Mouse (Mus musculus): ENCODE measurements at regions not wholly inside any gene's neighbourhood (a gene's known extent, or its start where the extent isn't known, plus 50 kb on each side); places are given as distances from the start of the nearest gene placed in this dataset.

DNA sequence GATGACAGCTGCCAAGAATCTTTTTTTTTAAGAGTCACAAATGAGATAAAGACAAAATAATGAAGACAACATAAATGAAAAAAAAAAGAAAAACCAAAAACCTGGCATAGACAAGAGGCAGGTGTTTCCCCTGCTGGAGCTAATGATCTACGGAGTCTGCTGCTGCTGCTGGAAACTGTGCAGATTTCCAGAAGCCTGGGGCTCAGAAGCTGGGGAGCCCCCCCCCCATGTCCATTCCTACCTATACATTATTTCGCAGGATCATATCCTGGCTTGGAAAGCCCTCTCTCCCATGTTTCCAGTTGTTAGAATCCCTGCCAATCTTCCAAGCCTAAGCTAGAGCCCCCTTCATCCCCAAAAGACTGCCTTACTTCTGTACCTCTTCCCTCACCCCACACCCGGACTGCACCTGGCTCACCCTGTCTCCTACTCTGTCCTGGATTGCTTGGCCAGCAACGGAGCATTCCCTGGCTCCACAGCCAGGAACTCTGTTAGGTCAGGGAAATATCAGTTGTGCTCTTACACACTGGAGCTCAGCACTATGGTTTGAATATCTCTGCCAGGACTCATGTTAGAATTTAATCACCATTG is 218.6 kb upstream of the Six2 start:
- H3K9ac ChIP-seq, result no peak overlapping the region
- H3K4me2 ChIP-seq (replicated peaks), result no peak overlapping the region
- no peak overlapping the region for H3K27ac ChIP-seq
- WGBS, result 75% methylated on average over 4 of the region's 4 CpGs
- ATAC-seq, result no peak
- H3K36me3 ChIP-seq, result no peaks in the 10 kb centered on the region
- H3K9me3 ChIP-seq, result no peaks in the 10 kb centered on the region
- H3K4me3 ChIP-seq (replicated peaks), result no peak overlapping the region
- H3K27me3 ChIP-seq (replicated peaks), result no peaks in the 10 kb centered on the region
- H3K4me1 ChIP-seq (replicated peaks), result no peaks in the 10 kb centered on the region

- no peaks in the 10 kb centered on the region for H3K4me1 ChIP-seq (replicated peaks)
- 60% methylated on average over 2 of the region's 2 CpGs for WGBS
- H3K4me3 ChIP-seq (replicated peaks), result no peak overlapping the region
- no peak overlapping the region for H3K9ac ChIP-seq
- no peak overlapping the region for H3K27ac ChIP-seq
- H3K9me3 ChIP-seq, result no peaks in the 10 kb centered on the region
- no peak for ATAC-seq
- no peaks in the 10 kb centered on the region for H3K27me3 ChIP-seq (replicated peaks)
- no peak overlapping the region for H3K4me2 ChIP-seq (replicated peaks)
- no peaks in the 10 kb centered on the region for H3K36me3 ChIP-seq
Observed at GRCm38 (mm10) chr17:85902575-85902974, 214.5 kb upstream of the Six2 start.

DNA sequence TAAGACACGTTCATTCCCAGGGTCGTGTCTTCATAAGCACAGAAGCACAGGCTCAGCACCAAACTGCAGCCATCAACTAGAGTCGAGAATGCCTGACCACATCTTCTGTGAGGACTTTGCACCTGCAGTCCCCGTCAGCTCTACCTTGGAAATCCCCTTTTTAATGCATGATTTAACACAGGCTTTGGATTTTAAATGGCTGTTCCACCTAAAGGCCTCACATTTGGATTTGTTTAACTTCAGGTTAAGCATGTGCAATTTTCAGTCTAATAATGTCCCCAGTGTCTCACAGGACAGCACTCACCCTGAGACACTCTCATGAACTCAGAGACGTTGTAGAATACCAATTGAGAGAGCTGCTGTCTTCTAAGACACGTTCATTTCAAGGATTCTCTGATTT is 211.0 kb upstream of the Six2 start:
- Histone ChIP-seq H3K4me1 (replicated peaks) (no peaks in the 10 kb centered on the region), H3K9ac (no peak overlapping the region), H3K27ac (no peak overlapping the region), H3K4me3 (replicated peaks) (no peak overlapping the region), H3K4me2 (replicated peaks) (no peak overlapping the region), H3K36me3 (no peaks in the 10 kb centered on the region), H3K27me3 (replicated peaks) (no peaks in the 10 kb centered on the region), H3K9me3 (no peaks in the 10 kb centered on the region)
- 78% methylated on average over 6 of the region's 6 CpGs for WGBS
- ATAC-seq, result no peak

DNA sequence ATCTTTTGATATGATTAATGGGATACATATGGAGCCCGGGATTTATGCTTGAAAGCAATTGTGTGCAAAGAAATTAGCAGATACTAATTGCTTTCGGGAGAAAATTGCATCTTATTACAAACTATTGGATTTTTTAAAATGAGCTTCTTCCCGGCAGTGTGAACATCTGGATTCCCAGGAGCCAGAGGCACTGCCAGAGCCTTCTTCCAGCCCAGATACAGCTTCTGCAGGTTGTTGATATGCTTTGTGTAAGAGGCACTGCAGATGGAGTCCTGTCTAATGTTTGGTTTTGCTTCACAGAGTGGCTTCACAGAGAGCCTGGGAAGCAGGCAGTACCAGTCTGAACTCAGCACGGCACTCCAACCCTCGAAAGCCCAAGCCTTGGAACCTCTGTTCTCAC is 207.9 kb upstream of the Six2 start:
- Histone ChIP-seq H3K4me1 (replicated peaks) (no peaks in the 10 kb centered on the region), H3K9ac (no peak overlapping the region), H3K27ac (no peak overlapping the region), H3K4me2 (replicated peaks) (no peak overlapping the region), H3K4me3 (replicated peaks) (no peak overlapping the region), H3K27me3 (replicated peaks) (no peaks in the 10 kb centered on the region), H3K36me3 (no peaks in the 10 kb centered on the region), H3K9me3 (no peaks in the 10 kb centered on the region)
- WGBS, result 66% methylated on average over 5 of the region's 5 CpGs
- ATAC-seq, result no peak

DNA sequence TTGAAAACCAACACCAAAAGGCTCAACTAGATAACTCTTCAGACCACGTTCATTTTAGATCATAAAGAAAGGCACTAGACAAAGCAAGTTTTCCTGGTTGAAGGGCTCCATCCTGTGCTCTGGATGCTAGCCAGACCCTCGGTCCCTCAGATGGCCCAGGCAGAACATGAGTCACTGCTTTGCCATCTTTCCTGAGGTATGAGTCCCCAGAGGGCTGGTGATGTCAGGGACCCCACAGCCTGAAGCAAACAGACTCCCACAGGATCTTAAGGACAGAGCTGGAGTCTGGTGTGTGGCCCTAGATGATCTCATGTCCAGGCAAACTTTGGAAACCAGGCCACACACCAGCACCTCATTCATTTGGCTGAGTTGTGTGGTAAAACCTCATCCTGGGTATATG is 203.2 kb upstream of the Six2 start:
- no peak overlapping the region for H3K4me2 ChIP-seq (replicated peaks)
- WGBS, result 62% methylated on average over 2 of the region's 2 CpGs

DNA sequence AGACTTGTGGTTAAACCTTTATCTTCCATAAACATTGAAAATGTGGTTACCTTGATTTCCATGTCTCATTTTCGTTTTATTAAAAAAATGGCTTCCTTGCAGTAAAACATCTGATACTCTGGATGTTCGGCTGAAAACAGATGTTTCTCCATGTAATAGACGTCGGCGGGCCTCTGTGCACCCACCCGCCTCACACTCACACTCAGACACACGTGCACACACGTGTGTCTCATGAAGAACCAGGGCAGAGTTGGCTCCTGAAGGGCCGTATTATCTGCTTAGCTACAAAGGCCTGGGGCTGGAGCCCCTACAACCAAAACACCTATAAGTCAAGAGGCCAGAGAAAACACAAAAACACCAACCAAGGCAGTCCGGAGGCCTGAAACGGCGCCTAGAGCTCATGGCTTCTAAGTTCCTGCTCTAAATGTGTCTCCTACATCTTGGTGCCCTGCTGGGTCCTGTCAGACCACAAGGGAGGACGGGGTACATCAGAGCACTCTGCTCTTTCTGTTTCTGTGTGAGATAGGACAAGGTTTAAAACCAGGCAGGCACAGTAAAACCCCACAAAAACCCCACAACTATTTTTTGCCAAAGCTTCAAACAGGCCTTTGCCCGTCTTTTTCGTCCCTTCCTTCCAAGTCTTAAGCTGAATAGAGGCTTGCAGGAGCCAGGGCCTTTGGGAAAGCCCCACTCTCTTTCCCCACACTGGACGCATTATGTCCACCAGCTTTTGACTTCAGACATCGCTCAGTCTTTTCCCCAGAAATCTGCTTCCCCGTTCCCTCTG is 201.9 kb upstream of the Six2 start:
- 0 out of 2 replicates have a peak, but pooled peaks cover 3% of the 10 kb centered on the region for H3K4me1 ChIP-seq (replicated peaks)
- H3K9me3 ChIP-seq, result no peaks in the 10 kb centered on the region
- H3K27me3 ChIP-seq (replicated peaks), result no peaks in the 10 kb centered on the region
- no peak for ATAC-seq
- no peak overlapping the region for H3K4me3 ChIP-seq (replicated peaks)
- no peaks in the 10 kb centered on the region for H3K36me3 ChIP-seq
- H3K27ac ChIP-seq, result no peak overlapping the region
- no peak overlapping the region for H3K9ac ChIP-seq
- H3K4me2 ChIP-seq (replicated peaks), result no peak overlapping the region
- WGBS, result 88% methylated on average over 18 of the region's 18 CpGs

More for the DNA sequence above, 203.2 kb upstream of the Six2 start:
- H3K27me3 ChIP-seq (replicated peaks), result no peaks in the 10 kb centered on the region
- ATAC-seq, result no peak
- no peak overlapping the region for H3K9ac ChIP-seq
- no peak overlapping the region for H3K4me3 ChIP-seq (replicated peaks)
- no peaks in the 10 kb centered on the region for H3K9me3 ChIP-seq
- H3K4me1 ChIP-seq (replicated peaks), result 0 out of 2 replicates have a peak, but pooled peaks cover 3% of the 10 kb centered on the region
- no peak overlapping the region for H3K27ac ChIP-seq
- no peaks in the 10 kb centered on the region for H3K36me3 ChIP-seq

DNA sequence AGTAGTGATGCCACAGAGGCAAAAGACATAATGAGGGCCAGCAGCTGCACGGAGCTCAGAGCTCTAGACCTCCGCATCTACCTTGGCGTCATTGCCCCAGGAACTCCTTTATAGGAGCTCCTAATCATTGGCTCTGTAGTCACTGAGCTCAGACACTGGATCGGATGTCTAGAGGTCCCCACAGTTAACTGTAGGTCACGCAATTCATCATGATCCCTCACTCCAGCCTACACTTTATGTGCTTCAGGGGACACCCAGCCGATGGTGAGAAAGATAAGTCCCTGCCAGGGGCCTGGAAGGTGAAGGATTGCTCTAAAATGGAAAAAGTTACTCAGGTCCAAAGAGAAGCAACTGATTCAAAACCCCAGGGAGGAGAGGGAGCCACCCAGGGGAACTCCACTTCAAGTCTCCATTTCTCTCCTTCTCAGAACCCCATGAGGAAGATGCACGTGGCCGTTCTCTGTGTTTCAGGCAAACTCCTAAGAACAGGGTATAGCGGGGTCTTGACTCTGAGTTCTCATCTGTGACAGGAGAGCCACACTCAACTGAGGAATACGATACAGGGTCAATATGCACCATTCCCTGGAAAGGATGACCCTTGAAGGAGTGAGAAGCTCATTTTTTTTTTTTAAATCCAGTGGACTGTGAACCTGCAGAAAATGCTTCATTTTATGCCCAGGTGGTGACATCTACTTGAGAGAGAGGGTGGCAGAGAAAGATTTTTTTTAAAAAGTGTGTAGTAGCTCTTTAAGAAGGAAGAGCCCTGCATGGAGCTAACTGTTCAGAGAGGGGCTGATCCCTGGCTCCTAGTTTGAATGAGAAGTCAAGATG is 200.7 kb upstream of the Six2 start:
- Histone ChIP-seq H3K9me3 (no peaks in the 10 kb centered on the region), H3K36me3 (no peaks in the 10 kb centered on the region), H3K4me3 (replicated peaks) (no peak overlapping the region), H3K4me1 (replicated peaks) (0 out of 2 replicates have a peak, but pooled peaks cover 3% of the 10 kb centered on the region), H3K27ac (no peak overlapping the region), H3K27me3 (replicated peaks) (no peaks in the 10 kb centered on the region), H3K9ac (no peak overlapping the region), H3K4me2 (replicated peaks) (no peak overlapping the region)
- no peak for ATAC-seq
- WGBS, result 85% methylated on average over 10 of the region's 10 CpGs

DNA sequence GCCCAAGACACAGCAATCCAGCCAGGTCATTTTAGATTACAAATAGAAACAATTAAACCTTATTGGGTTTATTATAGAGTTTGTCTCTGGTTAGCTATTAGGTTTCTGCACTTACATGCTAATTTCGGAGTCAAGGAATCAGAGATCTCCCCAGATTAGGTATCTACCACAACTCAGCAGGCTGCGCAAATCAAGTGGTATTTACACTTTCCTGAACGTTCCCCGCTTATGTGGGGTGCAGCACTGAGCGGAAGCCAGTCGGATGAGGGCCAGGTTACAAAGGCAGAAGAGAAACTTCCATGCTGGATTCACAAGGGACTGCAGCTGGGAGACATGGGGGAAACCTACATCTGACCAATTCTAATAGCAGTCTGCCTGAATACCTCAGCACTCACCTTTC is 198.6 kb upstream of the Six2 start:
- Histone ChIP-seq H3K4me2 (replicated peaks) (no peak overlapping the region), H3K4me3 (replicated peaks) (no peak overlapping the region), H3K27me3 (replicated peaks) (no peaks in the 10 kb centered on the region), H3K36me3 (no peaks in the 10 kb centered on the region), H3K9me3 (no peaks in the 10 kb centered on the region), H3K27ac (no peak overlapping the region), H3K4me1 (replicated peaks) (0 out of 2 replicates have a peak, but pooled peaks cover 3% of the 10 kb centered on the region), H3K9ac (no peak overlapping the region)
- ATAC-seq, result no peak
- WGBS, result 53% methylated on average over 6 of the region's 6 CpGs

DNA sequence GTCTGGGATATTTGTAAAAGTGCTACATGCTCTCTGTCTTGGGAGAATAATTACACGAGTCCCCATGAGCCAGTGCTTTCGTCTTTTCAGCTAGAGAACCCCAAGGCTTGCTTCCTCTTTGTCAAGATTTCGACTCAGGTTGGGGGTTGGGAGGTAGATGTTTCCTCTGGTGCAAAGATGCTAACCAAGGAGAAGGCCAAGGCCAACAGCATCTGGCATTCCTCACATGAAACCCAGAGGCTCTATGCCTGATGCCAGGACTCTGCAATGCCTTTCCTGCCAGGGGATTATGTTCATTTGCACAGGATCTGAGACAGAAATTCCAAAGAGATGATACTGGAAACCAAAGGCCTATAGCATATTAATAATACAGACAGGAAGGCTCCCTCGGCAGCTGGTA is 198.2 kb upstream of the Six2 start:
- Histone ChIP-seq H3K4me3 (replicated peaks) (no peak overlapping the region), H3K4me2 (replicated peaks) (no peak overlapping the region), H3K27me3 (replicated peaks) (no peaks in the 10 kb centered on the region), H3K9ac (no peak overlapping the region), H3K9me3 (no peaks in the 10 kb centered on the region), H3K4me1 (replicated peaks) (0 out of 2 replicates have a peak, but pooled peaks cover 3% of the 10 kb centered on the region), H3K27ac (no peak overlapping the region), H3K36me3 (no peaks in the 10 kb centered on the region)
- 31% methylated on average over 4 of the region's 4 CpGs for WGBS
- no peak for ATAC-seq

GRCm38 (mm10) chr17:85881636-85882170 is 193.6 kb upstream of the Six2 start:
- no peak overlapping the region for H3K4me2 ChIP-seq (replicated peaks)
- 0 out of 2 replicates have a peak, but pooled peaks have one; percentile 25 for ATAC-seq
- H3K27me3 ChIP-seq (replicated peaks), result no peaks in the 10 kb centered on the region
- no peak overlapping the region for H3K9ac ChIP-seq
- WGBS, result 50% methylated on average over 8 of the region's 8 CpGs
- no peaks in the 10 kb centered on the region for H3K9me3 ChIP-seq
- no peak overlapping the region for H3K4me3 ChIP-seq (replicated peaks)
- H3K4me1 ChIP-seq (replicated peaks), result 0 out of 2 replicates have a peak, but pooled peaks cover under 1% of the 10 kb centered on the region
- no peak overlapping the region for H3K27ac ChIP-seq
- no peaks in the 10 kb centered on the region for H3K36me3 ChIP-seq

- Histone ChIP-seq H3K4me3 (replicated peaks) (no peak overlapping the region), H3K36me3 (no peaks in the 10 kb centered on the region), H3K4me1 (replicated peaks) (no peaks in the 10 kb centered on the region), H3K9me3 (no peaks in the 10 kb centered on the region), H3K27me3 (replicated peaks) (no peaks in the 10 kb centered on the region), H3K9ac (no peak overlapping the region), H3K4me2 (replicated peaks) (no peak overlapping the region), H3K27ac (no peak overlapping the region)
- 54% methylated on average over 5 of the region's 5 CpGs for WGBS
- ATAC-seq, result no peak
Observed at GRCm38 (mm10) chr17:85881046-85881445, 193.0 kb upstream of the Six2 start.

GRCm38 (mm10) chr17:85877426-85877825 is 189.4 kb upstream of the Six2 start:
- no peak overlapping the region for H3K4me2 ChIP-seq (replicated peaks)
- H3K4me1 ChIP-seq (replicated peaks), result no peaks in the 10 kb centered on the region
- no peak overlapping the region for H3K9ac ChIP-seq
- no peaks in the 10 kb centered on the region; the same call in 1 of the 2 replicates for H3K27me3 ChIP-seq (replicated peaks)
- H3K4me3 ChIP-seq (replicated peaks), result no peak overlapping the region
- H3K9me3 ChIP-seq, result no peaks in the 10 kb centered on the region
- no peaks in the 10 kb centered on the region for H3K36me3 ChIP-seq
- H3K27ac ChIP-seq, result no peak overlapping the region
- no peak for ATAC-seq
- 41% methylated on average over 3 of the region's 3 CpGs for whole genome bisulfite sequencing
